Mouse (Mus musculus) midbrain, embryonic 10.5 days (tissue): ENCODE results near the gene Gm33543. TPM values are rescaled to one million over a fixed set of nuclear protein-coding genes. Genes with fewer than 3 reads are reported as not detected.

Experiments used
- DNase-seq: peaks from one replicate; pipeline ENCODE4 v3.0.0-alpha.2; 2017; ENCODE audit warnings: low spot score
- H3K27ac ChIP-seq: fragments of 300-500 bp; sonication (generic); replicated peaks from 2 replicates; pipeline ENCODE4 v1.5.1; 2016; ENCODE audit warnings: mild to moderate bottlenecking
- H3K27me3 ChIP-seq: fragments of 300-500 bp; sonication (generic); 2 replicates; pipeline ENCODE4 v1.6.1; 2016; ENCODE audit warnings: low read depth, mild to moderate bottlenecking; ENCODE audit not compliant: poor library complexity, severe bottlenecking
- H3K36me3 ChIP-seq: fragments of 300-500 bp; sonication (generic); 2 replicates; pipeline ENCODE4 v1.6.1; 2016; ENCODE audit warnings: mild to moderate bottlenecking, moderate library complexity
- H3K4me1 ChIP-seq: fragments of 300-500 bp; sonication (generic); 2 replicates; pipeline ENCODE4 v1.6.1; 2016
- H3K4me3 ChIP-seq: fragments of 300-500 bp; sonication (generic); 2 replicates; pipeline ENCODE4 v1.5.1; 2016; ENCODE audit warnings: mild to moderate bottlenecking, moderate library complexity
- H3K9me3 ChIP-seq: fragments of 300-500 bp; sonication (generic); replicated peaks from 2 replicates; pipeline ENCODE4 v1.6.1; 2016; ENCODE audit warnings: mild to moderate bottlenecking
- WGBS: fragments of 180-500 bp; shearing (Covaris S2); methylation state at CpG from one replicate; pipeline ENCODE4 v1.1.7; 2016; 5-methylcytosine and 5-hydroxymethylcytosine counted together
- polyA plus RNA-seq: library from polyadenylated mRNA; unstranded; fragments of >200 nt; fragmentation: Nextera tagmentation; extraction: Ambion mirVana; gene quantifications from 2 replicates; pipeline ENCODE4 v1.2.1, GENCODE M21; 2016

Gm33543 gene
- polyA plus RNA-seq, 1 experiment from 2014 or later: not detected

- H3K27me3 ChIP-seq: no peaks in the 10 kb centered on the region
- no peaks in the 10 kb centered on the region for H3K4me1 ChIP-seq
- no peaks in the 10 kb centered on the region for H3K9me3 ChIP-seq
- no peaks in the 10 kb centered on the region for H3K36me3 ChIP-seq
- WGBS: 31% methylated on average over 2 of the region's 2 CpGs
- no peak overlapping the region for H3K4me3 ChIP-seq
- DNase-seq: no peak
- no peak overlapping the region for H3K27ac ChIP-seq
Measured at GRCm38 (mm10) chr10:95858164-95858563, 15.4 kb upstream of the Gm33543 start.

DNA sequence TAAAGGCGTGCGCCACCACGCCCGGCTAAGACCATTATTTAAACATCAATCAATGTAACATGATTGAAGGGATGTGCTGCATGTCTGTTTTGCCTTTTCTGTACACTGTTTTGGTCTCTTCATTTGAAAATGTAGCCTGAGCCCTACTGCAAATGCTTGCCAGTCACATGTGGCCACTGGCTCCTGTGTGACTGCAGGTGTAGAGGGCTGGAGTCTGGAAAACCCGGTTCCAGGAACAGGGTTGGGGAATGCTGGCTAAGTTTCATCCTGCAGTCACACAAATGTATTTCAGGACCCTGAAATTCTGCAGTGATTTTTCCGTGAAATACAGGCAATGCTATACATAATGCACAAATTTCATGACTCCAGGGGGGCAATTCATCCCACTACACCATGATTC is 12.7 kb upstream of the Gm33543 start:
- 93% methylated on average over 6 of the region's 6 CpGs for WGBS
- no peak overlapping the region for H3K4me3 ChIP-seq
- no peak for DNase-seq

DNA sequence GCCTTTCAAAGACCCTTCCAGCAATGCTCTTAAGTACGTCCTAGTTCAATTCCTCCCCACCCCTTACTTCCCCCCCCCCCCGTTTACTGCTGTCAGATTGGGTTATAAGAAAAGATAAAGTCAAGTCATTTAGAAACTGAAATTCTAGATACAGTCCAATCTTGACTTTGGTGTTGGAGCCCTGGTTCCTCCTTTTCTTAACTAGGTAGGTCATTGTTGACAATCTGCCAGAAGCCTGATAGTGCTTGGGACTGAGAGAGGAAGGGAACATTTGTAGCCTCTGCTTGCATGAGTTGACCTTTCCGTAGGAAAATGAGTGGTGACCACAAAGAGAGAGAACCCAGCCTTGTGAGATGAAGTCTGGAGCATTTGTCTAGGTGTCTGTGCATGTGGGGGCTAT is 7.8 kb upstream of the Gm33543 start:
- Histone ChIP-seq H3K4me3 (no peak overlapping the region), H3K9me3 (no peaks in the 10 kb centered on the region), H3K36me3 (no peaks in the 10 kb centered on the region), H3K4me1 (no peaks in the 10 kb centered on the region), H3K27ac (no peak overlapping the region), H3K27me3 (no peaks in the 10 kb centered on the region)
- DNase-seq: no peak
- 86% methylated on average over 3 of the region's 3 CpGs for WGBS

More for the DNA sequence above, 12.7 kb upstream of the Gm33543 start:
- H3K4me1 ChIP-seq: no peaks in the 10 kb centered on the region
- H3K36me3 ChIP-seq: no peaks in the 10 kb centered on the region
- H3K27me3 ChIP-seq: no peaks in the 10 kb centered on the region
- H3K9me3 ChIP-seq: no peaks in the 10 kb centered on the region
- H3K27ac ChIP-seq: no peak overlapping the region

GRCm38 (mm10) chr10:95846739-95847138 is 4.0 kb upstream of the Gm33543 start:
- no peaks in the 10 kb centered on the region for H3K27me3 ChIP-seq
- no peak overlapping the region for H3K4me3 ChIP-seq
- WGBS: 83% methylated on average over 3 of the region's 3 CpGs
- no peak for DNase-seq
- H3K27ac ChIP-seq: no peak overlapping the region
- H3K4me1 ChIP-seq: no peaks in the 10 kb centered on the region
- no peaks in the 10 kb centered on the region for H3K9me3 ChIP-seq
- H3K36me3 ChIP-seq: no peaks in the 10 kb centered on the region

DNA sequence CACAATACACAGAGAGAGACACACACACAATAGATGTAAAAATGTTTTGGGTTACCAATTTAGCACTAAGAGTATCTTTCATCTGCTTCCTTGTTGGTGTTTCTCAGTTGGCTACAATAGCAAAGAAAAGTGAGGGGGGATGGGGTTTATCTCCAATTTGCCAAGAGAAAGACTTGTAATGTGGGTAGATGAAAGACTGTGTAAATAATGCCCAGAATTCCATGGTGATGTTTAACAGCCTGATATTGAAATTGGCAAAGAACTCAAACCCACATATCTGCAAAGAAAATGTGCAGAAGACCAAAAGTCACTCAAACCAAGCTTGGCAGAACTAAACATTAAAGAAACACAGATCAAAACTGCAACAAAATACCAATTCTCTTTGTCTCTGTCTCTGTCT is 3.6 kb upstream of the Gm33543 start:
- no peak for DNase-seq
- H3K4me1 ChIP-seq: no peaks in the 10 kb centered on the region
- H3K36me3 ChIP-seq: no peaks in the 10 kb centered on the region
- no peak overlapping the region for H3K27ac ChIP-seq
- no peak overlapping the region for H3K4me3 ChIP-seq
- no peaks in the 10 kb centered on the region for H3K27me3 ChIP-seq
- H3K9me3 ChIP-seq: no peaks in the 10 kb centered on the region

DNA sequence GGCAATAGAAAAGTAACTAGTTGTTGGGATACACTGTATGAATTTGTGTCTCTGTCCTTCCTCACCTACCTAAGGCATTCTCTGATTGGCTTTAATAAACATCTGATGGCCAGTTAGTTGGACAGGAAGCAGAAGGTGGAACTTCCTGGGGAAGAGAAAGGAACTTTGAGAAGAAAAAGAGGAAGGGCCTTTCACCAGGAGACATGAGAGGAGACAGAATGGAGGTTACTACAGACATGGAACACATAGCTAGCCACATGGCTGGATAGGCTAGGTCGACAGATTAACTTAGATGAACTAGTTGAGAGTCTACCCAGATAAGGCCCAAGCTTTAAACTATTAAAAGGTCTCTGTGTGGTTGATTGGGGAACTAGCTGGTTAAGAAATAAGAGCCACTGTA is 1.1 kb upstream of the Gm33543 start:
- Histone ChIP-seq H3K9me3 (no peaks in the 10 kb centered on the region), H3K27ac (no peak overlapping the region), H3K36me3 (no peaks in the 10 kb centered on the region), H3K27me3 (no peaks in the 10 kb centered on the region), H3K4me3 (no peak overlapping the region), H3K4me1 (peaks cover 5% of the 10 kb centered on the region; the same call in 1 of the 2 replicates)
- DNase-seq: no peak
- 88% methylated on average over 1 of the region's 1 CpGs for WGBS

- Histone ChIP-seq H3K36me3 (no peaks in the 10 kb centered on the region), H3K4me3 (no peak overlapping the region), H3K27me3 (no peaks in the 10 kb centered on the region), H3K4me1 (peaks cover 5% of the 10 kb centered on the region; the same call in 1 of the 2 replicates), H3K9me3 (no peaks in the 10 kb centered on the region), H3K27ac (no peak overlapping the region)
- DNase-seq: no peak
- WGBS: 91% methylated on average over 3 of the region's 3 CpGs
Measured at GRCm38 (mm10) chr10:95841241-95841640, 1.5 kb downstream of the Gm33543 start.

- no peaks in the 10 kb centered on the region for H3K27me3 ChIP-seq
- H3K27ac ChIP-seq: no peak overlapping the region
- WGBS: 60% methylated on average over 3 of the region's 3 CpGs
- no peak overlapping the region for H3K4me3 ChIP-seq
- H3K36me3 ChIP-seq: no peaks in the 10 kb centered on the region
- DNase-seq: no peak
- H3K9me3 ChIP-seq: no peaks in the 10 kb centered on the region
- peaks cover 5% of the 10 kb centered on the region; the same call in 1 of the 2 replicates for H3K4me1 ChIP-seq
Measured at GRCm38 (mm10) chr10:95839803-95840202, 2.9 kb downstream of the Gm33543 start.

DNA sequence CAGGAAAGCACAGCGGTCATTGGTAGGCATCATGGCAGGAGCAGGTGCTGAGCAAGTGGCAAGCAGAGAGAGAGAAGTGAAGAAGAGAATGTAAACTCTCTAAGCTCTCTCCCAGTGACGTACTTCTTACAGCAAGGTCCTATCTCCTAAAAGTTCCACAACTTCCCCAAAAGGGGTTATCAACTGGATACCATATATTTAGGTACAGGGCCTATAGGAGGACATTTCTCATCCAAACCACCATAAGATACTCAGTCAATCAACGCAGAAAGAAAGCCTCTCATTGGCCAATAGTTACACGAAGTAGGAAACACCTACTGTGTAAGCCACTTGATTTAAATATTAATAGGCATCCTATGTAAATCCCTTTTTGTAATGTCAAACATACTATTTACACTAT is 3.7 kb downstream of the Gm33543 start:
- no peaks in the 10 kb centered on the region for H3K36me3 ChIP-seq
- WGBS: 88% methylated on average over 4 of the region's 4 CpGs

DNA sequence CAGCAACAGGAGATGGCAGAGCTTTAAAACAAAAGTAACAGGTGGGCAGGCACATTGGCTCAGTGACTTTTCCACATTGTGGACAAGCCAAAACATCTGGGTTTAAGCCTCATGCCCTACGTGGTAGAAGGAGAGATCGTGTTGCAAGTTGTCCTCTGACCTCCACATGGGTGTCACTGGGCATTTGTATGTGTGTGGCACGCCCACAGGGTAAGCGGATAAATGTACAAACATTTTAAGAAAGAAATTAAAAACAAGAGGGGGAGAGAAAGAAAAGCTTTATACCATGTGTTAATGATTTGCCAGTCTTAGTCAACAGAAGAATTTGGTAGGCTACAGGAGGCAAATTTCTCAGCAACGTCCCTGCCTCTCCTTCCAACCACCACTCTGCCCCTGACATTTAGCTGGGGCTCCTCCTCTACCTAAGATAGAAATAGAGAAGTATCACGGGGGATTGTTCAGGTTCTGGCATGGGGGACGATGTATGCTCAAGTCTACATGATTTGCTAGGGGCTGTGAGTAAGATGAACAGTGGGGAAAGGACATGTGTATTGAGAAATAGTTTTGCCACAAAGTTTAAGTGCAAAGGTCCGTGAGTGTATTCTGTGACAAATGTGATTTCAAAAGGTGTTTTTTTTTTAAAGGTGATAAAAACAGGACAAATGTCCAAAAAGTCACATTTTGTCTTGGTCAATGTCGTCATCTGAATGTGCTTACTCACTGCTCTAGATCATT is 6.0 kb downstream of the Gm33543 start:
- no peaks in the 10 kb centered on the region for H3K36me3 ChIP-seq
- no peak overlapping the region for H3K27ac ChIP-seq
- WGBS: 80% methylated on average over 9 of the region's 9 CpGs
- no peaks in the 10 kb centered on the region for H3K27me3 ChIP-seq
- no peak overlapping the region for H3K4me3 ChIP-seq
- H3K9me3 ChIP-seq: no peaks in the 10 kb centered on the region
- no peak for DNase-seq
- H3K4me1 ChIP-seq: peaks cover 5% of the 10 kb centered on the region; the same call in 1 of the 2 replicates

More for the DNA sequence above, 3.7 kb downstream of the Gm33543 start:
- H3K27ac ChIP-seq: no peak overlapping the region
- peaks cover 5% of the 10 kb centered on the region; the same call in 1 of the 2 replicates for H3K4me1 ChIP-seq
- H3K9me3 ChIP-seq: no peaks in the 10 kb centered on the region
- no peak overlapping the region for H3K4me3 ChIP-seq
- no peak for DNase-seq
- H3K27me3 ChIP-seq: no peaks in the 10 kb centered on the region

DNA sequence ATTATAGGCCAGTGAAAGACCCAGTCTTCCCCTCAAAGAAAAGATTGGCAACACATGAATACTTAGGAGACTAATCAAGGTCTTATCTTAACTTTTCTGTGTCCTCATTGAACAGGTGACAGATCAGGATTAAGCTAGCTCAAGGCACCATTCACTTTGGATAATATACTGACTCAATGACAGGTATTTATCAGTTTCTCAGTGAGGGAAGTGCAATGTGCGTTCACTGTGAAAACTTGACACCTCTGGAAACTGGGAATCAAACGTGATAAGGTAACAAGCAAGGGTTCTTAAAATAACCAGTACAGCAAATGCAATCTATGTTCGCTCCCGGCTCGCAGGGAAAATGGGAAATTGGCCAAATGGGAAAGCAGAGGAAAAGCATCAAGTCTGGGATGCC is 11.8 kb downstream of the Gm33543 start:
- Histone ChIP-seq H3K27ac (no peak overlapping the region), H3K9me3 (no peaks in the 10 kb centered on the region), H3K27me3 (no peaks in the 10 kb centered on the region), H3K4me3 (no peak overlapping the region), H3K36me3 (no peaks in the 10 kb centered on the region), H3K4me1 (peaks cover 18% of the 10 kb centered on the region)
- WGBS: 85% methylated on average over 5 of the region's 5 CpGs
- DNase-seq: no peak

GRCm38 (mm10) chr10:95829471-95829870 is 13.3 kb downstream of the Gm33543 start:
- H3K9me3 ChIP-seq: no peaks in the 10 kb centered on the region
- peak overlapping the region; percentile 70 for H3K27ac ChIP-seq
- no peaks in the 10 kb centered on the region for H3K27me3 ChIP-seq
- H3K4me3 ChIP-seq: no peak overlapping the region
- no peaks in the 10 kb centered on the region for H3K36me3 ChIP-seq
- H3K4me1 ChIP-seq: peaks cover 24% of the 10 kb centered on the region
- no peak for DNase-seq

- no peak overlapping the region for H3K4me3 ChIP-seq
- no peak for DNase-seq
- H3K27me3 ChIP-seq: no peaks in the 10 kb centered on the region
- H3K36me3 ChIP-seq: no peaks in the 10 kb centered on the region
- WGBS: 90% methylated on average over 5 of the region's 5 CpGs
- H3K4me1 ChIP-seq: peaks cover 24% of the 10 kb centered on the region
- H3K27ac ChIP-seq: peak overlapping the region; percentile 70
- no peaks in the 10 kb centered on the region for H3K9me3 ChIP-seq
Measured at GRCm38 (mm10) chr10:95828374-95828773, 14.4 kb downstream of the Gm33543 start.
